Mouse (Mus musculus) stomach, embryonic 16.5 days (tissue): ENCODE measurements at regions not wholly inside any gene's neighbourhood (a gene's known extent, or its start where the extent isn't known, plus 50 kb on each side); places are given as distances from the start of the nearest gene placed in this dataset.
A peak's percentile ranks its signal among the peaks of the same experiment; 100 is the strongest.

Experiments
- ATAC-seq: fragments of 200-750 bp; cut with Nextera tagmentation; 2 replicates; pipeline ENCODE4 v1.8.0; 2017; ENCODE audit warnings: moderate number of reproducible peaks, moderate TSS enrichment; ENCODE audit not compliant: insufficient read depth, low FRiP score
- H3K27ac ChIP-seq: fragments of 300-500 bp; sonication (generic); 2 replicates; pipeline ENCODE4 v1.5.1; 2014; ENCODE audit warnings: low read length
- H3K27me3 ChIP-seq: fragments of 300-500 bp; sonication (generic); 2 replicates; pipeline ENCODE4 v1.6.1; 2014; ENCODE audit warnings: low read length, control low read depth, mixed read lengths; ENCODE audit not compliant: control insufficient read depth, insufficient read depth
- H3K36me3 ChIP-seq: fragments of 300-500 bp; sonication (generic); 2 replicates; pipeline ENCODE4 v1.6.1; 2014; ENCODE audit warnings: low read length; ENCODE audit not compliant: control insufficient read depth, insufficient read depth
- H3K4me1 ChIP-seq: fragments of 300-500 bp; sonication (generic); 2 replicates; pipeline ENCODE4 v1.6.1; 2014; ENCODE audit warnings: low read length, control low read depth, mixed read lengths; ENCODE audit not compliant: control insufficient read depth, insufficient read depth
- H3K4me2 ChIP-seq: fragments of 300-500 bp; sonication (generic); 2 replicates; pipeline ENCODE4 v1.6.1; 2014; ENCODE audit warnings: low read depth, low read length, mixed read lengths
- H3K4me3 ChIP-seq: fragments of 300-500 bp; sonication (generic); replicated peaks from 2 replicates; pipeline ENCODE4 v1.5.1; 2014; ENCODE audit warnings: mild to moderate bottlenecking, low read length
- H3K9ac ChIP-seq: fragments of 300-500 bp; sonication (generic); 2 replicates; pipeline ENCODE4 v1.6.1; 2014; ENCODE audit warnings: low read length
- H3K9me3 ChIP-seq: fragments of 300-500 bp; sonication (generic); replicated peaks from 2 replicates; pipeline ENCODE4 v1.6.1; 2016; ENCODE audit warnings: low read length, control low read depth; ENCODE audit not compliant: control insufficient read depth
- WGBS: fragments of 180-500 bp; shearing (Covaris S2); extraction: QIAGEN DNeasy Blood & Tissue Kit; methylation state at CpG from one replicate; pipeline ENCODE4 v1.1.7; 2014; 5-methylcytosine and 5-hydroxymethylcytosine counted together

GRCm38 (mm10) chr4:127685021-127685420 lies 285.7 kb downstream of the CK137956 start:
- 71% methylated on average over 3 of the region's 3 CpGs for WGBS

DNA sequence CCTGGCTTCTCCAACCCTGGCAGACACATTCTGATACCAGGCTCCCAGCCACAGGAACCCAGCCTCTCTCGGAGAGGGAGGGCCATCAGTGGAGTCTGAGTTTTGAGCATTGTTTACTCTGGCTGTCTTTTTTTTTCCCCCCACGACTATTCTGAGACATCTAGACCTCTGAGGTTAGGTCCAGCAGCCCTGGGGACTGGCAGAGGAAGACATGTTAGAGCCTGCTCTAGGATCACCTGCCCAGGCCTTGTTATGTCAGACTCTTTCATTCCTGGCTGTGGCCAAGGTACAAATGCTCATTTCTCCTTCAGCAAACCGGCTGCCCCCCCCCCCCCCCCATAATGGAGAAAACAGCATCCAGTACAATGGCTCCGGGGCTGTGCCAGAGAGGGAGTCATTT lies 291.4 kb downstream of the CK137956 start:
- H3K27me3 ChIP-seq = no peaks in the 10 kb centered on the region
- H3K36me3 ChIP-seq = no peaks in the 10 kb centered on the region
- H3K4me2 ChIP-seq = no peak overlapping the region
- no peaks in the 10 kb centered on the region for H3K4me1 ChIP-seq
- no peak overlapping the region for H3K9ac ChIP-seq
- H3K9me3 ChIP-seq = no peaks in the 10 kb centered on the region
- H3K4me3 ChIP-seq = no peak overlapping the region
- no peak overlapping the region for H3K27ac ChIP-seq
- no peak for ATAC-seq
- WGBS = 19% methylated on average over 4 of the region's 4 CpGs

More at GRCm38 (mm10) chr4:127685021-127685420, 285.7 kb downstream of the CK137956 start:
- Histone ChIP-seq H3K27me3 (no peaks in the 10 kb centered on the region), H3K4me2 (no peak overlapping the region), H3K9me3 (no peaks in the 10 kb centered on the region), H3K27ac (no peak overlapping the region), H3K4me3 (no peak overlapping the region), H3K36me3 (no peaks in the 10 kb centered on the region), H3K9ac (no peak overlapping the region), H3K4me1 (no peaks in the 10 kb centered on the region)
- no peak for ATAC-seq

GRCm38 (mm10) chr4:127678437-127678836 lies 292.3 kb downstream of the CK137956 start:
- Histone ChIP-seq H3K4me1 (no peaks in the 10 kb centered on the region), H3K9ac (no peak overlapping the region), H3K27me3 (no peaks in the 10 kb centered on the region), H3K4me2 (no peak overlapping the region), H3K9me3 (no peaks in the 10 kb centered on the region), H3K27ac (no peak overlapping the region), H3K36me3 (no peaks in the 10 kb centered on the region), H3K4me3 (no peak overlapping the region)
- no peak for ATAC-seq
- 49% methylated on average over 5 of the region's 5 CpGs for WGBS

GRCm38 (mm10) chr4:127675745-127676315 lies 294.9 kb downstream of the CK137956 start:
- Histone ChIP-seq H3K27me3 (no peaks in the 10 kb centered on the region), H3K4me3 (no peak overlapping the region), H3K4me1 (no peaks in the 10 kb centered on the region), H3K36me3 (no peaks in the 10 kb centered on the region), H3K9me3 (no peaks in the 10 kb centered on the region), H3K4me2 (no peak overlapping the region), H3K27ac (no peak overlapping the region), H3K9ac (no peak overlapping the region)
- ATAC-seq = no peak
- 17% methylated on average over 16 of the region's 16 CpGs for WGBS

- H3K27me3 ChIP-seq = no peaks in the 10 kb centered on the region
- H3K4me2 ChIP-seq = no peak overlapping the region
- H3K9me3 ChIP-seq = no peaks in the 10 kb centered on the region
- H3K4me1 ChIP-seq = no peaks in the 10 kb centered on the region
- no peak overlapping the region for H3K27ac ChIP-seq
- no peak for ATAC-seq
- H3K36me3 ChIP-seq = no peaks in the 10 kb centered on the region
- 92% methylated on average over 1 of the region's 1 CpGs for WGBS
- no peak overlapping the region for H3K4me3 ChIP-seq
- H3K9ac ChIP-seq = no peak overlapping the region
These were observed 302.0 kb upstream of the Gjb5 start for GRCm38 (mm10) chr4:127659950-127660349.

DNA sequence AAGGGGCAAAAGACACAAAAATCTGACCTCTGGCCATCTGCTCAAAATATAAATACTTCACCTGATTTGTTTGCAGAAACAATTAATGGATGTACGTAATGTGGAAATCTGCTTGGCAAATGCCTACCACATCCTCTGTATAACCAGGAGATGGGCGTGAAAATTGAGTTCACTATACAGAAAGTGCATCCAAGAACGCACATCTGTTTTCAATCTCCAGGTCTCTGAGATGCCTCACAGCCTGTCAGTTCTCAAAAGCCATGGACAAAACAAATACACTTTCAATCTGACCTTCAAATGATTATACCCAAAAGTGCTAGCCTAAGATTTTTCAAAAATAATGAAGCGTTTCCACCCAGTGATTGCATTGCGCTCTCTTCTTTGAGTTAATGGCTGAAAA lies 293.6 kb upstream of the Gjb5 start:
- 59% methylated on average over 5 of the region's 5 CpGs for WGBS
- H3K9ac ChIP-seq = no peak overlapping the region
- H3K27ac ChIP-seq = no peak overlapping the region
- no peaks in the 10 kb centered on the region for H3K9me3 ChIP-seq
- H3K4me2 ChIP-seq = no peak overlapping the region
- no peak overlapping the region for H3K4me3 ChIP-seq
- no peaks in the 10 kb centered on the region for H3K36me3 ChIP-seq
- ATAC-seq = no peak
- H3K4me1 ChIP-seq = 0 out of 2 replicates have a peak, but pooled peaks cover 6% of the 10 kb centered on the region
- no peaks in the 10 kb centered on the region for H3K27me3 ChIP-seq

GRCm38 (mm10) chr4:127648011-127648410 lies 290.0 kb upstream of the Gjb5 start:
- ATAC-seq = no peak
- Histone ChIP-seq H3K4me2 (no peak overlapping the region), H3K4me3 (no peak overlapping the region), H3K9me3 (no peaks in the 10 kb centered on the region), H3K4me1 (0 out of 2 replicates have a peak, but pooled peaks cover 6% of the 10 kb centered on the region), H3K36me3 (no peaks in the 10 kb centered on the region), H3K9ac (no peak overlapping the region), H3K27ac (no peak overlapping the region), H3K27me3 (no peaks in the 10 kb centered on the region)
- WGBS = 48% methylated on average over 5 of the region's 5 CpGs

- Histone ChIP-seq H3K4me3 (no peak overlapping the region), H3K9ac (no peak overlapping the region), H3K9me3 (no peaks in the 10 kb centered on the region), H3K4me2 (no peak overlapping the region), H3K27ac (no peak overlapping the region), H3K4me1 (0 out of 2 replicates have a peak, but pooled peaks cover 6% of the 10 kb centered on the region), H3K27me3 (no peaks in the 10 kb centered on the region), H3K36me3 (no peaks in the 10 kb centered on the region)
- 0 out of 2 replicates have a peak, but pooled peaks have one; percentile 25 for ATAC-seq
- 19% methylated on average over 8 of the region's 8 CpGs for WGBS
These were observed 289.2 kb upstream of the Gjb5 start for GRCm38 (mm10) chr4:127647189-127647588.

DNA sequence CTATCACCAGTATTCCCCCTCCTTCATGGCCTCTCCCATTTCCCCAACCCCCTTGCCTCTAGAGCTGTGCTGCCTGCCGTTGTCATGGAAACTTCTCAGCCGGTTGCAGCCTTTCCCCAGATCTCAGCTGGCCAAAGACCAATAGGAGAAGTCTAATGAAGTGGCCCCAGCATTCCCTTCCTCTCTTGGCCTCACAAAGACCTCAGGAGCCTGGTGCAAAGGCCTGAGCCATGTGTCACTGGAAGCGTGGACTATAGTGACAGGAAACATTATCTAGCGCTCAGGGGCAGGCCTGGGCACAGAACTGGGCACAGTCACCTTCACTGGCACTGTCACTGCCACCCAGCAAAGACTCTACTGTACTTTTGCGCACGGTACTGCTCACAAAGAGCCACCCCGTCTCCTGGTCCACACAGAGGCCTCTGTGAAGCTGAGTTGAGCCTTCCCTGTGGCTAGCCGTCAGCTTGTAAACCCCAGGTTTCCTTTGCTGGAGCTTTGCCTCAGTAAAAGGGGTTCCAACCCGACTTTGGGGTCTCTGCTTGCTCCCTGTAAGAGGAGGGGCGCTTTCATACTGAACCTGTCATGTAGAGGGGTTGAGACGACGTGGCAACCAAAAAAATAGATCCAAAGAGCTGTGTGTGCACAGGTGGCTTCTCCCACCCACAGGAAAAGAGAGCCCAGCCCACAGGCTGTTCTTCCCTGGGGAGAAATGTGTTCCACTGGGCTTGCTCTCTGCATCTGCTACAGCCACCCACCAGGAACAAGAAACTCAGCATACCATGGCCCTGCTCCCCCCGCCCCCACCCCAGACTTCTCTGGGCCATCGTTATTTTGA lies 282.5 kb upstream of the Gjb5 start:
- no peak; the same call in 1 of the 2 replicates for ATAC-seq
- Histone ChIP-seq H3K27me3 (no peaks in the 10 kb centered on the region), H3K9me3 (no peaks in the 10 kb centered on the region), H3K4me2 (no peak overlapping the region), H3K4me3 (no peak overlapping the region), H3K9ac (no peak overlapping the region), H3K27ac (no peak overlapping the region), H3K4me1 (peaks cover 10% of the 10 kb centered on the region), H3K36me3 (no peaks in the 10 kb centered on the region)
- 45% methylated on average over 14 of the region's 14 CpGs for WGBS
